Mouse (Mus musculus): ENCODE results near the gene Tmem174. TPM values are rescaled to one million over a fixed set of nuclear protein-coding genes. Genes with fewer than 3 reads are reported as not detected.

Gene Tmem174
- polyA plus RNA-seq (2014; fragmentation: Nextera tagmentation; extraction: Ambion mirVana), result not detected in 2 replicates

GRCm38 (mm10) chr13:98637145-98637544 lies at the start of gene Tmem174:
Gene Tmem174 (minus strand): TSS chr13:98637410.
- no peak for ATAC-seq (replicated peaks; ENCODE audit: insufficient number of reproducible peaks, low FRiP score, low TSS enrichment, low read depth)
- no peaks in the 10 kb centered on the region for H3K36me3 ChIP-seq (replicated peaks; ENCODE audit: control insufficient read depth, insufficient read depth, low read depth, low read length)
- H3K27ac ChIP-seq (replicated peaks; ENCODE audit: low read depth, low read length), result no peak within 1 kb of the TSS
- H3K9ac ChIP-seq (replicated peaks; ENCODE audit: low read length), result no peak within 1 kb of the TSS; the same call in 1 of the 2 replicates
- no peak within 1 kb of the TSS for H3K4me3 ChIP-seq (ENCODE audit: low read depth, low read length)
- no peak for DNase-seq (ENCODE audit: low spot score)
- H3K9me3 ChIP-seq (replicated peaks; ENCODE audit: control insufficient read depth, low read length), result no peaks in the 10 kb centered on the region
- 88% methylated on average over 12 of the region's 12 CpGs for WGBS
- H3K4me1 ChIP-seq (ENCODE audit: control insufficient read depth, insufficient read depth, low read length), result peaks cover 4% of the 10 kb centered on the region; the same call in 1 of the 2 replicates
- no peak within 1 kb of the TSS for H3K4me2 ChIP-seq (ENCODE audit: low read depth, low read length)
- no peaks in the 10 kb centered on the region for H3K27me3 ChIP-seq (ENCODE audit: control insufficient read depth, insufficient read depth, low read length)

- no peak for DNase-seq (ENCODE audit: low spot score)
- no peaks in the 10 kb centered on the region for H3K27me3 ChIP-seq (ENCODE audit: control insufficient read depth, insufficient read depth, low read length)
- H3K36me3 ChIP-seq (replicated peaks; ENCODE audit: control insufficient read depth, insufficient read depth, low read depth, low read length), result no peaks in the 10 kb centered on the region
- H3K4me3 ChIP-seq (ENCODE audit: low read depth, low read length), result no peak overlapping the region
- no peak overlapping the region for H3K9ac ChIP-seq (replicated peaks; ENCODE audit: low read length)
- ATAC-seq (replicated peaks; ENCODE audit: insufficient number of reproducible peaks, low FRiP score, low TSS enrichment, low read depth), result no peak
- H3K4me1 ChIP-seq (ENCODE audit: control insufficient read depth, insufficient read depth, low read length), result peaks cover 3% of the 10 kb centered on the region; the same call in 1 of the 2 replicates
- WGBS, result 71% methylated on average over 9 of the region's 9 CpGs
- no peaks in the 10 kb centered on the region for H3K9me3 ChIP-seq (replicated peaks; ENCODE audit: control insufficient read depth, low read length)
- no peak overlapping the region for H3K27ac ChIP-seq (replicated peaks; ENCODE audit: low read depth, low read length)
- no peak overlapping the region for H3K4me2 ChIP-seq (ENCODE audit: low read depth, low read length)
Measured at GRCm38 (mm10) chr13:98684144-98684900, 47.1 kb upstream of the Tmem174 start.

- Histone ChIP-seq H3K9ac (replicated peaks; ENCODE audit: low read length) (no peak overlapping the region), H3K4me1 (ENCODE audit: control insufficient read depth, insufficient read depth, low read length) (peaks cover 3% of the 10 kb centered on the region; the same call in 1 of the 2 replicates), H3K4me2 (ENCODE audit: low read depth, low read length) (no peak overlapping the region), H3K27ac (replicated peaks; ENCODE audit: low read depth, low read length) (no peak overlapping the region), H3K4me3 (ENCODE audit: low read depth, low read length) (no peak overlapping the region), H3K27me3 (ENCODE audit: control insufficient read depth, insufficient read depth, low read length) (no peaks in the 10 kb centered on the region), H3K36me3 (replicated peaks; ENCODE audit: control insufficient read depth, insufficient read depth, low read depth, low read length) (no peaks in the 10 kb centered on the region), H3K9me3 (replicated peaks; ENCODE audit: control insufficient read depth, low read length) (no peaks in the 10 kb centered on the region)
- WGBS, result 85% methylated on average over 2 of the region's 2 CpGs
- ATAC-seq (replicated peaks; ENCODE audit: insufficient number of reproducible peaks, low FRiP score, low TSS enrichment, low read depth) (no peak), DNase-seq (ENCODE audit: low spot score) (no peak)
Measured at GRCm38 (mm10) chr13:98683412-98683811, 46.2 kb upstream of the Tmem174 start.

GRCm38 (mm10) chr13:98680470-98681060 lies 43.4 kb upstream of the Tmem174 start:
- Histone ChIP-seq H3K9ac (replicated peaks; ENCODE audit: low read length) (no peak overlapping the region), H3K36me3 (replicated peaks; ENCODE audit: control insufficient read depth, insufficient read depth, low read depth, low read length) (no peaks in the 10 kb centered on the region), H3K4me1 (ENCODE audit: control insufficient read depth, insufficient read depth, low read length) (peaks cover 3% of the 10 kb centered on the region; the same call in 1 of the 2 replicates), H3K27ac (replicated peaks; ENCODE audit: low read depth, low read length) (no peak overlapping the region), H3K4me3 (ENCODE audit: low read depth, low read length) (no peak overlapping the region), H3K9me3 (replicated peaks; ENCODE audit: control insufficient read depth, low read length) (no peaks in the 10 kb centered on the region), H3K4me2 (ENCODE audit: low read depth, low read length) (no peak overlapping the region), H3K27me3 (ENCODE audit: control insufficient read depth, insufficient read depth, low read length) (no peaks in the 10 kb centered on the region)
- DNase-seq (ENCODE audit: low spot score) (no peak), ATAC-seq (replicated peaks; ENCODE audit: insufficient number of reproducible peaks, low FRiP score, low TSS enrichment, low read depth) (no peak)
- 81% methylated on average over 5 of the region's 5 CpGs for WGBS

GRCm38 (mm10) chr13:98679631-98680041 lies 42.4 kb upstream of the Tmem174 start:
- H3K27me3 ChIP-seq (ENCODE audit: control insufficient read depth, insufficient read depth, low read length), result no peaks in the 10 kb centered on the region
- H3K9ac ChIP-seq (replicated peaks; ENCODE audit: low read length), result no peak overlapping the region
- no peak overlapping the region for H3K4me2 ChIP-seq (ENCODE audit: low read depth, low read length)
- ATAC-seq (replicated peaks; ENCODE audit: insufficient number of reproducible peaks, low FRiP score, low TSS enrichment, low read depth) (no peak), DNase-seq (ENCODE audit: low spot score) (peak; percentile 56)
- WGBS, result 53% methylated on average over 4 of the region's 4 CpGs
- no peaks in the 10 kb centered on the region for H3K36me3 ChIP-seq (replicated peaks; ENCODE audit: control insufficient read depth, insufficient read depth, low read depth, low read length)
- H3K27ac ChIP-seq (replicated peaks; ENCODE audit: low read depth, low read length), result no peak overlapping the region
- H3K9me3 ChIP-seq (replicated peaks; ENCODE audit: control insufficient read depth, low read length), result no peaks in the 10 kb centered on the region
- H3K4me1 ChIP-seq (ENCODE audit: control insufficient read depth, insufficient read depth, low read length), result peaks cover 3% of the 10 kb centered on the region; the same call in 1 of the 2 replicates
- H3K4me3 ChIP-seq (ENCODE audit: low read depth, low read length), result no peak overlapping the region

DNA sequence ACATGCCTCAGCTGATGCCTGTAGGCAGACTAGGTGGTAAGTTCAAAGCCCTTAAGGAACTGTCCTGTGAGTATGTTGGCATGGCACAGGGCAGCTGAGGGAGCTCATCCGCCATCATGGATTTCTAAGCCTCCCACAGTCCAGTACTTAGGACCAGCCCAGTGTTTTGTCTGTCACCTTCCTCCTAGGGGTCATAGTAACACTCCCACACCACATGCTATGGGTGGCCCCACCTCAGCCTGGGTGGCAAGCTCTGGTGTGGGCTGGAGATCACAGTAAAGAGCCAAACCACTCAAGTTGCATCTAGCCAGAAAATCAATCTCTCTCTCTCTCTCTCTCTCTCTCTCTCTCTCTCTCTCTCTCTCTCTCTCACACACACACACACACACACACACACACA lies 42.0 kb upstream of the Tmem174 start:
- H3K4me1 ChIP-seq (ENCODE audit: control insufficient read depth, insufficient read depth, low read length), result peaks cover 3% of the 10 kb centered on the region; the same call in 1 of the 2 replicates
- H3K9me3 ChIP-seq (replicated peaks; ENCODE audit: control insufficient read depth, low read length), result no peaks in the 10 kb centered on the region
- no peak overlapping the region for H3K4me2 ChIP-seq (ENCODE audit: low read depth, low read length)
- H3K36me3 ChIP-seq (replicated peaks; ENCODE audit: control insufficient read depth, insufficient read depth, low read depth, low read length), result no peaks in the 10 kb centered on the region
- 75% methylated on average over 1 of the region's 1 CpGs for WGBS
- H3K9ac ChIP-seq (replicated peaks; ENCODE audit: low read length), result no peak overlapping the region
- no peak overlapping the region for H3K27ac ChIP-seq (replicated peaks; ENCODE audit: low read depth, low read length)
- no peaks in the 10 kb centered on the region for H3K27me3 ChIP-seq (ENCODE audit: control insufficient read depth, insufficient read depth, low read length)
- DNase-seq (ENCODE audit: low spot score) (no peak), ATAC-seq (replicated peaks; ENCODE audit: insufficient number of reproducible peaks, low FRiP score, low TSS enrichment, low read depth) (no peak)
- no peak overlapping the region for H3K4me3 ChIP-seq (ENCODE audit: low read depth, low read length)

- Histone ChIP-seq H3K9me3 (replicated peaks; ENCODE audit: control insufficient read depth, low read length) (no peaks in the 10 kb centered on the region), H3K4me2 (ENCODE audit: low read depth, low read length) (no peak overlapping the region), H3K4me1 (ENCODE audit: control insufficient read depth, insufficient read depth, low read length) (no peaks in the 10 kb centered on the region), H3K4me3 (ENCODE audit: low read depth, low read length) (no peak overlapping the region), H3K36me3 (replicated peaks; ENCODE audit: control insufficient read depth, insufficient read depth, low read depth, low read length) (no peaks in the 10 kb centered on the region), H3K27me3 (ENCODE audit: control insufficient read depth, insufficient read depth, low read length) (no peaks in the 10 kb centered on the region), H3K9ac (replicated peaks; ENCODE audit: low read length) (no peak overlapping the region), H3K27ac (replicated peaks; ENCODE audit: low read depth, low read length) (no peak overlapping the region)
- 66% methylated on average over 4 of the region's 4 CpGs for WGBS
- DNase-seq (ENCODE audit: low spot score), result no peak
- ATAC-seq (replicated peaks; ENCODE audit: insufficient number of reproducible peaks, low FRiP score, low TSS enrichment, low read depth), result no peak
Measured at GRCm38 (mm10) chr13:98673922-98674321, 36.7 kb upstream of the Tmem174 start.

DNA sequence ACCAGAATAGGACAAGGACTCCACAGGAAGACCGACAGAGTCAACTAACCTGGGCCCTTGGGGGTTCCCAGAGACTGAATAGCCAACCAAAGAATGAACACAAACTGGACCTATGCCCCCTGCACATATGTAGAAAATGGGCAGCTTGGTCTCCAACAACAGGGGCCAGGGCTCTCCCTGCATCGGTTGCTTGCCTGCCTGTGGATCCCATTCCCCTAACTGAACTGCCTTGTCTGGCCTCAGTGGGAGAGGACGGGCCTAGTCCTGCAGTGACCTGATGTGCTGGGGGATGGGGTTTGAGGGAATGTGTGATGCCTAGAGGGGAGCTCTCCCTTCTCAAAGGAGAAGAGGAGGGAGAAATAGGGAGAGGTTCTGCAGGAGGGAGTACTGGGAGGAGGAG lies 32.1 kb upstream of the Tmem174 start:
- H3K27ac ChIP-seq (replicated peaks; ENCODE audit: low read depth, low read length), result no peak overlapping the region
- no peak overlapping the region for H3K4me3 ChIP-seq (ENCODE audit: low read depth, low read length)
- no peaks in the 10 kb centered on the region for H3K9me3 ChIP-seq (replicated peaks; ENCODE audit: control insufficient read depth, low read length)
- ATAC-seq (replicated peaks; ENCODE audit: insufficient number of reproducible peaks, low FRiP score, low TSS enrichment, low read depth), result no peak
- DNase-seq (ENCODE audit: low spot score), result no peak
- H3K9ac ChIP-seq (replicated peaks; ENCODE audit: low read length), result no peak overlapping the region
- no peaks in the 10 kb centered on the region for H3K36me3 ChIP-seq (replicated peaks; ENCODE audit: control insufficient read depth, insufficient read depth, low read depth, low read length)
- no peak overlapping the region for H3K4me2 ChIP-seq (ENCODE audit: low read depth, low read length)
- H3K4me1 ChIP-seq (ENCODE audit: control insufficient read depth, insufficient read depth, low read length), result no peaks in the 10 kb centered on the region
- WGBS, result 68% methylated on average over 3 of the region's 3 CpGs
- H3K27me3 ChIP-seq (ENCODE audit: control insufficient read depth, insufficient read depth, low read length), result no peaks in the 10 kb centered on the region

Data from embryonic facial prominence, embryonic 11.5 days (tissue).